Mouse (Mus musculus) fibroblast of lung, adult 2 months (primary cell): ENCODE measurements around the gene Gm6803.
"Not testable (repeated sequence)": the region's sequence is repeated elsewhere in the genome, so short reads cannot be mapped to it uniquely, and the experiment has no call there.

Experiments
- DNase-seq: peaks from one replicate; pipeline ENCODE4 v3.0.0-alpha.2; 2011; ENCODE audit warnings: low read depth

The Gm6803 gene

GRCm38 (mm10) chr12:88018671-88019070 is at the start of gene Gm6803:
Gene Gm6803 (minus strand): TSS chr12:88018771.
- not testable (repeated sequence) for DNase-seq

DNA sequence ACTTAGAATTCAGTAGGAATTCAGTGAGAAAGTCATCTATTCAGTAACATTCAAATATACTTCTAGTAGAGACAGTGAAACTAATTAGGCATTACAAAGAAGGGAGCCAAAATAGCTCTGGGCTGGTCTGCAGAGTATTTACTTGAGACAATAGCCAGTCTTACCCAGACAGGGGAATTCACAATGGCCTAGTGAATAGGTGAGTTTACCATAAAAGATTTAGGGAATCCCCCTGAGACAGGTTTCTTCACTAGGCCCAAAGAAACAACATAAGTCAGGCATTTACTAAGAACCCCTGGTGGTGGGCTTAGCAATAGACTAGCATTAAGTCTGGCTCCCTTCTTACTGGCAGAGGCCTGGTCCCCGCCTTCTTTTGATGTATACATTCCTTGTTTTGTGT is 26.7 kb upstream of the Gm6803 start:
- not testable (repeated sequence) for DNase-seq

- not testable (repeated sequence) for DNase-seq
These were observed 21.1 kb upstream of the Gm6803 start for GRCm38 (mm10) chr12:88039703-88040102.

- not testable (repeated sequence) for DNase-seq
These were observed 20.5 kb upstream of the Gm6803 start for GRCm38 (mm10) chr12:88039062-88039461.

DNA sequence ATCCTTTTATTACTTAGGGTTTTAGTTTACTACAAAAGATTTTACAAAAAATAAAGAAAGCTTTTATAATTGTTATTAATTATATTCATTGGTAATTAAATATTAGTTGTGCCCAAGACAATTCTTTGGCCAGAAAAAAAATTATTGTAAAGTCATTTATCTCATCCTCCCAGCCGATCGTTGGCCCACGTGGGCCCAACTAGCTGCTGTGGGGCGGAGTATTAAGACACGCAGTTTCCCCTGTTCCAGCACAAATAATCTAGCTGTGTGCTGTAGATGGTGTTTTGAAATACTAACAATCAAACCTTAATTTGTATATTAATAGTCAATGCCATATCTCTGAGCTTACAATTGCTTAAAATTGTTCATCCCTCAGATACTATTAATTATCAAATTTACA is 13.7 kb upstream of the Gm6803 start:
- not testable (repeated sequence) for DNase-seq

GRCm38 (mm10) chr12:88026704-88027103 is 8.1 kb upstream of the Gm6803 start, which contains the start of gene Gm2056:
Gene Gm2056 (plus strand): TSS chr12:88027004.
- DNase-seq = not testable (repeated sequence)

DNA sequence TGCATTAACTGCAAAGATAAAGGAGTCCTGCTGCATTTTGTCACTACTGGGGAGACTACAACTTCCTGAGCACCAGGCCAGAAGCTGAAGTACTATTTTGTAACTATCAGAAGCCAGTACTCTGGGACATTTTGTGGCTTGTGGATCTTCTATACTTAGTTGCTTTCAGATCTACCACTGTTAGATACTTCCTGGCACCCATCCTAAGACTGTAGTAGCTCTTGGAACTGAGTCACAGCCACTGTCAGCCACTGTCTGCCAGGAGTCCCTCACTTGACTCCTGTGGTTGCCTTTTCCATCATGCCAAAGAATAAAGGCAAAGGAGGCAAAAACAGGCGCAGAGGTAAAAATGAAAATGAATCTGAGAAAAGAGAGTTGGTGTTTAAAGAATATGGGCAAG is 7.0 kb downstream of the Gm6803 start, which contains the start of gene Gm2075:
Gene Gm2075, plus strand, starts transcription at position 301 of the 400 bp plus-strand sequence.
- DNase-seq = not testable (repeated sequence)

- DNase-seq = not testable (repeated sequence)
These were observed 14.5 kb downstream of the Gm6803 start for GRCm38 (mm10) chr12:88004118-88004517.

DNA sequence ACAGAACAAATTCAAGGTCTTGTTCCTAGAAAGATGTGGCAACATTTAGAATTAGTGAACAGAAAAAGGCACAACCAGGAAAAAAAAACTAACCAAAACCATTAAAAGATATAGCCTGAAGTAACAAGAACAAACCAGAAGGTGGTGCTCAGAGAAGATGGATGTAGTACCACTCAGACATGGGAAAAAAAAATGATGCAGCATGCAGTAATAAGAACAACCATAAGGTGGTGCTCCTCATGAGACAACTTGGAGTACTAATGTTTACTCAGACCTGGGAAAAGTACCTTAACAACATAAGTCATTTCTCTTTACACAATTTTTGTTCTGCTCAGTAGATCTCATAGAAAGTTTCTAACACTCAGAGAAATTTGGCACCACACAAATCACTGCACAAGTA is 34.6 kb downstream of the Gm6803 start:
- DNase-seq = not testable (repeated sequence)
